Mouse (Mus musculus): ENCODE measurements at regions not wholly inside any gene's neighbourhood (a gene's known extent, or its start where the extent isn't known, plus 50 kb on each side); places are given as distances from the start of the nearest gene placed in this dataset.

- TF ChIP-seq ZC3H11A (IDR thresholded peaks at IDR 0.05; ENCODE audit: borderline replicate concordance, low read depth, low read length) (no peak), MAFK (IDR thresholded peaks at IDR 0.05; ENCODE audit: insufficient read depth, low read depth, low read length) (no peak)
Observed at GRCm38 (mm10) chr5:109865628-109866027, 57.6 kb upstream of the Gm15446 start.

All from ES-E14 (cell line).